Mouse (Mus musculus) forebrain, embryonic 16.5 days (tissue): ENCODE measurements around the gene Ephx1. TPM values are rescaled to one million over a fixed set of nuclear protein-coding genes. Genes with fewer than 3 reads are reported as not detected.
"Not testable (repeated sequence)": the region's sequence is repeated elsewhere in the genome, so short reads cannot be mapped to it uniquely, and the experiment has no call there.

Experiments
- ATAC-seq: fragments of 200-750 bp; cut with Nextera tagmentation; 2 replicates; pipeline ENCODE4 v1.8.0; 2017; ENCODE audit warnings: mild to moderate bottlenecking, moderate library complexity
- H3K27ac ChIP-seq: fragments of 300-500 bp; sonication (generic); 2 replicates; pipeline ENCODE4 v1.5.1; 2014; ENCODE audit warnings: low read length, control low read depth
- H3K27me3 ChIP-seq: fragments of 300-500 bp; sonication (generic); replicated peaks from 2 replicates; pipeline ENCODE4 v1.6.1; 2014; ENCODE audit warnings: low read length; ENCODE audit not compliant: control insufficient read depth, insufficient read depth
- H3K36me3 ChIP-seq: fragments of 300-500 bp; sonication (generic); 2 replicates; pipeline ENCODE4 v1.6.1; 2014; ENCODE audit not compliant: control insufficient read depth, insufficient read depth
- H3K4me1 ChIP-seq: fragments of 300-500 bp; sonication (generic); replicated peaks from 2 replicates; pipeline ENCODE4 v1.6.1; 2014; ENCODE audit warnings: low read length; ENCODE audit not compliant: control insufficient read depth, insufficient read depth
- H3K4me2 ChIP-seq: fragments of 300-500 bp; sonication (generic); 2 replicates; pipeline ENCODE4 v1.6.1; 2014; ENCODE audit warnings: mild to moderate bottlenecking, low read length, control low read depth
- H3K4me3 ChIP-seq: fragments of 300-500 bp; sonication (generic); replicated peaks from 2 replicates; pipeline ENCODE4 v1.5.1; 2014; ENCODE audit warnings: mild to moderate bottlenecking, low read length, control low read depth
- H3K9ac ChIP-seq: fragments of 300-500 bp; sonication (generic); replicated peaks from 2 replicates; pipeline ENCODE4 v1.6.1; 2014; ENCODE audit warnings: low read depth, low read length, control low read depth
- H3K9me3 ChIP-seq: fragments of 300-500 bp; sonication (generic); 2 replicates; pipeline ENCODE4 v1.6.1; 2016; ENCODE audit warnings: low read length; ENCODE audit not compliant: control insufficient read depth
- WGBS: fragments of 180-500 bp; shearing (Covaris S2); extraction: QIAGEN DNeasy Blood & Tissue Kit; methylation state at CpG from one replicate; pipeline ENCODE4 v1.1.7; 2014; 5-methylcytosine and 5-hydroxymethylcytosine counted together
- polyA plus RNA-seq: library from polyadenylated mRNA; unstranded; fragments of >200 nt; fragmentation: Nextera tagmentation; extraction: Ambion mirVana; gene quantifications from 2 replicates; pipeline ENCODE4 v1.2.1, GENCODE M21; 2015

Ephx1 gene
- polyA plus RNA-seq, 1 experiment from 2014 or later, result 6.6 TPM

GRCm38 (mm10) chr1:180936610-180937398, 83.9 kb downstream of the Ephx1 start:
- H3K4me2 ChIP-seq, result peak overlapping the region; percentile 46
- not testable (repeated sequence) for H3K4me1 ChIP-seq, H3K9ac ChIP-seq, H3K9me3 ChIP-seq, H3K36me3 ChIP-seq, H3K27ac ChIP-seq
- 1% methylated on average over 29 of the region's 41 CpGs for WGBS
- H3K27me3 ChIP-seq, result peaks cover 37% of the 10 kb centered on the region
- H3K4me3 ChIP-seq, result peak overlapping the region; percentile 30
- ATAC-seq, result peak; percentile 81

- H3K4me3 ChIP-seq, result no peak within 1 kb of the TSS
- H3K9ac ChIP-seq, result no peak within 1 kb of the TSS
- H3K27me3 ChIP-seq, result peaks cover 24% of the 10 kb centered on the region
- WGBS, result 15% methylated on average over 21 of the region's 21 CpGs
- H3K9me3 ChIP-seq, result no peaks in the 10 kb centered on the region
- no peaks in the 10 kb centered on the region for H3K4me1 ChIP-seq
- H3K36me3 ChIP-seq, result no peaks in the 10 kb centered on the region
- ATAC-seq, result no peak
- H3K4me2 ChIP-seq, result no peak within 1 kb of the TSS
- no peak within 1 kb of the TSS for H3K27ac ChIP-seq
Observed at GRCm38 (mm10) chr1:180934467-180935419, 86.0 kb downstream of the Ephx1 start, which contains the start of gene Lefty1. TSS of gene Lefty1 (plus strand) at chr1:180935022.

- H3K4me2 ChIP-seq, result no peak overlapping the region
- no peaks in the 10 kb centered on the region for H3K9me3 ChIP-seq
- H3K36me3 ChIP-seq, result no peaks in the 10 kb centered on the region
- ATAC-seq, result no peak
- H3K4me1 ChIP-seq, result no peaks in the 10 kb centered on the region
- WGBS, result 16% methylated on average over 6 of the region's 6 CpGs
- no peak overlapping the region for H3K27ac ChIP-seq
- no peak overlapping the region for H3K4me3 ChIP-seq
- H3K9ac ChIP-seq, result no peak overlapping the region
- peaks cover 24% of the 10 kb centered on the region for H3K27me3 ChIP-seq
Observed at GRCm38 (mm10) chr1:180933659-180934058, 87.0 kb downstream of the Ephx1 start.

- Histone ChIP-seq H3K27me3 (peaks cover 17% of the 10 kb centered on the region), H3K4me2 (no peak overlapping the region), H3K9me3 (no peaks in the 10 kb centered on the region), H3K27ac (no peak overlapping the region), H3K4me1 (no peaks in the 10 kb centered on the region), H3K9ac (no peak overlapping the region), H3K4me3 (no peak overlapping the region), H3K36me3 (no peaks in the 10 kb centered on the region)
- ATAC-seq, result no peak
- WGBS, result 69% methylated on average over 3 of the region's 3 CpGs
Observed at GRCm38 (mm10) chr1:180931106-180931505, 89.6 kb downstream of the Ephx1 start.

- ATAC-seq, result no peak
- no peaks in the 10 kb centered on the region for H3K36me3 ChIP-seq
Observed at GRCm38 (mm10) chr1:180929599-180929998, 91.1 kb downstream of the Ephx1 start.

GRCm38 (mm10) chr1:180926286-180926685, 94.4 kb downstream of the Ephx1 start:
- H3K27me3 ChIP-seq, result no peaks in the 10 kb centered on the region
- H3K4me3 ChIP-seq, result no peak overlapping the region
- H3K9me3 ChIP-seq, result no peaks in the 10 kb centered on the region
- H3K27ac ChIP-seq, result no peak overlapping the region
- no peak overlapping the region for H3K9ac ChIP-seq
- H3K36me3 ChIP-seq, result no peaks in the 10 kb centered on the region
- ATAC-seq, result no peak
- no peaks in the 10 kb centered on the region for H3K4me1 ChIP-seq
- no peak overlapping the region for H3K4me2 ChIP-seq
- 73% methylated on average over 4 of the region's 4 CpGs for WGBS

More at GRCm38 (mm10) chr1:180929599-180929998, 91.1 kb downstream of the Ephx1 start:
- H3K4me3 ChIP-seq, result no peak overlapping the region
- 62% methylated on average over 2 of the region's 2 CpGs for WGBS
- no peak overlapping the region for H3K4me2 ChIP-seq
- peaks cover 4% of the 10 kb centered on the region for H3K27me3 ChIP-seq
- no peak overlapping the region for H3K27ac ChIP-seq
- H3K9me3 ChIP-seq, result no peaks in the 10 kb centered on the region
- H3K9ac ChIP-seq, result no peak overlapping the region
- no peaks in the 10 kb centered on the region for H3K4me1 ChIP-seq

Other genes with a start within 250 kb of the Ephx1 start
- gene H3f3a, start 207.0 kb downstream of the Ephx1 start, polyA plus RNA-seq, result 3,503 and 3,633 TPM in 2 replicates
- gene Sde2, start 169.8 kb downstream of the Ephx1 start, polyA plus RNA-seq, result 36.6 and 41.9 TPM in 2 replicates
- 4.1 and 6.6 TPM in 2 replicates for gene Lefty2, start 127.8 kb downstream of the Ephx1 start, polyA plus RNA-seq
- 78.8 and 84.8 TPM in 2 replicates for gene Pycr2, start 116.6 kb downstream of the Ephx1 start, polyA plus RNA-seq
- 0.30 and 0.39 TPM in 2 replicates for gene Lefty1, start 85.9 kb downstream of the Ephx1 start, polyA plus RNA-seq
- gene Tmem63a, start 78.6 kb downstream of the Ephx1 start, polyA plus RNA-seq, result 1.3 and 2.0 TPM in 2 replicates
- not detected in 2 replicates for gene 9130409I23Rik, start 30.3 kb upstream of the Ephx1 start, polyA plus RNA-seq
- gene Nvl, start 123.3 kb upstream of the Ephx1 start, polyA plus RNA-seq, result 43.1 and 51.4 TPM in 2 replicates
- gene Cnih4, start 123.8 kb upstream of the Ephx1 start, polyA plus RNA-seq, result 70.0 and 78.4 TPM in 2 replicates
- gene Wdr26, start 191.1 kb upstream of the Ephx1 start, polyA plus RNA-seq, result 30.7 and 32.0 TPM in 2 replicates